Mouse (Mus musculus): ENCODE measurements around the gene Abcb8. TPM values are rescaled to one million over a fixed set of nuclear protein-coding genes. Genes with fewer than 3 reads are reported as not detected.
A peak's percentile ranks its signal among the peaks of the same experiment; 100 is the strongest.

Gene Abcb8
- polyA plus RNA-seq, 1 experiment from 2014 or later = 52.5 TPM

DNA sequence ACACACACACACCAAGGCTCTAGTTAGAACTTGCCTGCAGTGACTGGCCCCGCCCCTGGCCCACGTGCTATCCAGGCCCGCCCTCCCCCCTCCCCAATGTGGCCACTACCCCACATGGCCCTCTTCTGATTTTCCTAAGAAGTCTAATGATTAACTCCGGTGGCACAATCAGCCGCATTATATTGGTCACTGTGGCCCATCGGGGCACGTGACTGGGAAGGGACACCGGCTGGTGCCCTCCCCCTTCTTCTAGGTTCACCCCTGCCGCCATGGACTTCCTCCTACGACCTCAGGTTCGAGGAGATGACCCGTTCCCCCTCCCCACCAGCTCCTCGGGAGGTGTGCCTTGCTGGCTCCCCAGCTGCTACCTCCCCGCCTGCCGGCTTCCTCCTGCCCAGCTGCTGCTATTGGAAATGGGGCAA lies 34.5 kb downstream of the Abcb8 start:
- no peaks in the 10 kb centered on the region for H3K9me3 ChIP-seq (ENCODE audit: control insufficient read depth, low read depth, low read length)
- H3K36me3 ChIP-seq (ENCODE audit: control insufficient read depth, insufficient read depth, low read length) = peaks cover 37% of the 10 kb centered on the region
- no peaks in the 10 kb centered on the region for H3K27me3 ChIP-seq (ENCODE audit: control insufficient read depth, insufficient read depth, low read length)
- H3K4me2 ChIP-seq (replicated peaks; ENCODE audit: low read depth, low read length) = peak overlapping the region; percentile 96
- peak; percentile 50 for ATAC-seq (ENCODE audit: insufficient number of reproducible peaks, insufficient read depth, low FRiP score, low read depth)
- H3K27ac ChIP-seq (ENCODE audit: low read length) = peak overlapping the region; percentile 79
- no peak overlapping the region for H3K9ac ChIP-seq (replicated peaks; ENCODE audit: low read depth, low read length)
- H3K4me1 ChIP-seq (ENCODE audit: control insufficient read depth, insufficient read depth, low read length) = peaks cover 32% of the 10 kb centered on the region
- peak overlapping the region; percentile 16 for H3K4me3 ChIP-seq (ENCODE audit: low read depth, low read length)
- 10% methylated on average over 15 of the region's 15 CpGs for WGBS

DNA sequence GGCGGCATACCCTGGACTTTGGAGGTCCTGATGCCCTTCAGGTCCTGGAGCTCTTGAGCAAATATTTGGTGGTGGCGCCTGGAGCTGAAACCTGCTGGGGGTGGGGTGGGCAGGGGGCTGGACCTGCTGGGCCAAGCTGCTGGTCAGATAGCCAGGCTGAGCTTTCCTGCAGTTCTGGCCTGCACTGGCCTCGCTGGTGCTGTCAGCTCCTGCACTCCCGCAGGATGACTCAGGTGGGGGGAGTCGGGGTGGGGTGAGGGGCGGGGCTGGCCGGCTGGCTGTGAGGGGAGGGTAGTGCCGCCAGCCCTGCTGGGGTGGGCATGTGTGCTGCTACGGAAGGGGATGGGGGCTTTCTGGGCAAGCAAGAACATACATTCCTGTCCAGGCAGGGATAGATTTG lies 35.1 kb downstream of the Abcb8 start:
- H3K9ac ChIP-seq (replicated peaks; ENCODE audit: low read depth, low read length) = no peak overlapping the region
- WGBS = 18% methylated on average over 9 of the region's 9 CpGs
- H3K9me3 ChIP-seq (ENCODE audit: control insufficient read depth, low read depth, low read length) = no peaks in the 10 kb centered on the region
- H3K27ac ChIP-seq (ENCODE audit: low read length) = peak overlapping the region; percentile 79; the same call in 1 of the 2 replicates
- H3K4me3 ChIP-seq (ENCODE audit: low read depth, low read length) = peak overlapping the region; percentile 16
- ATAC-seq (ENCODE audit: insufficient number of reproducible peaks, insufficient read depth, low FRiP score, low read depth) = no peak; the same call in 1 of the 2 replicates
- peak overlapping the region; percentile 96 for H3K4me2 ChIP-seq (replicated peaks; ENCODE audit: low read depth, low read length)
- H3K36me3 ChIP-seq (ENCODE audit: control insufficient read depth, insufficient read depth, low read length) = peaks cover 43% of the 10 kb centered on the region
- H3K27me3 ChIP-seq (ENCODE audit: control insufficient read depth, insufficient read depth, low read length) = no peaks in the 10 kb centered on the region
- H3K4me1 ChIP-seq (ENCODE audit: control insufficient read depth, insufficient read depth, low read length) = peaks cover 32% of the 10 kb centered on the region

DNA sequence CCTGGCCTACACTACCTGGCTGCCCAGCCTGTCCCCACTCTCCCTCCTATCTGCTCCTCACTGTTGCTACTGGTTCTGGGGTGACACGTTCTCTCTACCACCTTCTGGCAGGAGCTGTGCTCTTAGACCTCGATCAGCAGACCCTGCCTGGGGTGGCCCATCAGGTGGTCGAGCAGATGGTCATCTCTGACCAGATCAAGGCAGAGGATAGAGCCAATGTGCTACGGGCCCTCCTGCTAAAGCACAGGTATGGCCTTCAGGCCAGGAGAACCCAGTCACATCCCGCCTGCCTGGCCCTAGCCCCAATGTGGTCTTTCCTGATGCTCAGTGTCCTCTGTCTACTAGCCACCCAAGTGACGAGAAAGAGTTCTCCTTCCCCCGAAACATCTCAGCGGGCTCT lies 40.5 kb downstream of the Abcb8 start:
- WGBS = 87% methylated on average over 8 of the region's 8 CpGs
- Histone ChIP-seq H3K4me1 (ENCODE audit: control insufficient read depth, insufficient read depth, low read length) (no peaks in the 10 kb centered on the region), H3K4me2 (replicated peaks; ENCODE audit: low read depth, low read length) (no peak overlapping the region), H3K9me3 (ENCODE audit: control insufficient read depth, low read depth, low read length) (no peaks in the 10 kb centered on the region), H3K36me3 (ENCODE audit: control insufficient read depth, insufficient read depth, low read length) (peaks cover 84% of the 10 kb centered on the region), H3K27ac (ENCODE audit: low read length) (no peak overlapping the region), H3K4me3 (ENCODE audit: low read depth, low read length) (no peak overlapping the region), H3K9ac (replicated peaks; ENCODE audit: low read depth, low read length) (no peak overlapping the region), H3K27me3 (ENCODE audit: control insufficient read depth, insufficient read depth, low read length) (no peaks in the 10 kb centered on the region)
- no peak for ATAC-seq (ENCODE audit: insufficient number of reproducible peaks, insufficient read depth, low FRiP score, low read depth)

DNA sequence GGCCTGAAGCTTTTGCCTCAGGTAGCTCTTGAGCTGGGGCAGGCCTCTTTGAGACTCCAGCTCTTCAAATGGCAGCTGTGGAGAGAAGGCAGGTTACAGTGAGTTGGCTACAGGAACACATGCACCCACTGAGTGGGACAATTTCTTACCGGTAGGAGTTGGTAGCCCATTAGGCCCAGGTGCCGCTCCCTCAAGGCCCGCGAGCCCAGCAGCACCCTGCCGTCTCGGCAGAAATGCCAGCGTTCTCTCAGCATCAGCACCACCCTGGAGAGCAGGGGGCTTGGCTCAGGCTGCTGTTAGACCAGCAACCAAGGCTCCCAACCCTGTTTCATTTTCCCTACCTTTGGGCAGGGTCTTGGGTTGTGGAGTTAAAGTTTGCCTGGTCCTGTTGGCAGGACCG lies 47.7 kb downstream of the Abcb8 start:
- WGBS = 91% methylated on average over 8 of the region's 8 CpGs

DNA sequence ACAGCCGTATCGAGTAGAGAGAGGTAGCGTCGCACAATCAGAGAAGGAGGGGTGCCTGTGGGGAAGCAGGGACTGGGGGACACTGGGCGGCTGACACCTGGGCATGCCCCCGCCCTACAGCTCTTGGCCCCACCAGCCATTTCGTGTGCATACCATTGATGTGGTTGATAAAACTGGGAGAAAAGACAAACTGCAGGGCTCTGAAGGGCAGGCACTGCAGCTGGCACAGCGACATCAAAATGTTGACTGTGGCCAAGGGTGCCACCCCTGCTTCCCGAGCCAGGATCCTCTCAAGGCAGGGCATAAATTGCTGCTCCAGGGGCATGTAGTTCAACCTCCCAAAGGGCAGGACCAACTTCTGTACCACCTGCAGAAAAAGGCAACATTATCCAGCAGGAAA lies 48.6 kb downstream of the Abcb8 start:
- Histone ChIP-seq H3K4me1 (ENCODE audit: control insufficient read depth, insufficient read depth, low read length) (peaks cover 11% of the 10 kb centered on the region), H3K27ac (ENCODE audit: low read length) (no peak overlapping the region), H3K4me3 (ENCODE audit: low read depth, low read length) (no peak overlapping the region), H3K36me3 (ENCODE audit: control insufficient read depth, insufficient read depth, low read length) (peaks cover 43% of the 10 kb centered on the region), H3K4me2 (replicated peaks; ENCODE audit: low read depth, low read length) (no peak overlapping the region), H3K27me3 (ENCODE audit: control insufficient read depth, insufficient read depth, low read length) (no peaks in the 10 kb centered on the region), H3K9ac (replicated peaks; ENCODE audit: low read depth, low read length) (no peak overlapping the region), H3K9me3 (ENCODE audit: control insufficient read depth, low read depth, low read length) (no peaks in the 10 kb centered on the region)
- ATAC-seq (ENCODE audit: insufficient number of reproducible peaks, insufficient read depth, low FRiP score, low read depth) = no peak
- 85% methylated on average over 9 of the region's 9 CpGs for WGBS

More for the DNA sequence above, 47.7 kb downstream of the Abcb8 start:
- no peak overlapping the region for H3K4me3 ChIP-seq (ENCODE audit: low read depth, low read length)
- ATAC-seq (ENCODE audit: insufficient number of reproducible peaks, insufficient read depth, low FRiP score, low read depth) = no peak
- H3K9ac ChIP-seq (replicated peaks; ENCODE audit: low read depth, low read length) = no peak overlapping the region
- no peak overlapping the region for H3K27ac ChIP-seq (ENCODE audit: low read length)
- no peak overlapping the region for H3K4me2 ChIP-seq (replicated peaks; ENCODE audit: low read depth, low read length)
- H3K4me1 ChIP-seq (ENCODE audit: control insufficient read depth, insufficient read depth, low read length) = peaks cover 11% of the 10 kb centered on the region
- peaks cover 51% of the 10 kb centered on the region for H3K36me3 ChIP-seq (ENCODE audit: control insufficient read depth, insufficient read depth, low read length)
- H3K27me3 ChIP-seq (ENCODE audit: control insufficient read depth, insufficient read depth, low read length) = no peaks in the 10 kb centered on the region
- no peaks in the 10 kb centered on the region for H3K9me3 ChIP-seq (ENCODE audit: control insufficient read depth, low read depth, low read length)

DNA sequence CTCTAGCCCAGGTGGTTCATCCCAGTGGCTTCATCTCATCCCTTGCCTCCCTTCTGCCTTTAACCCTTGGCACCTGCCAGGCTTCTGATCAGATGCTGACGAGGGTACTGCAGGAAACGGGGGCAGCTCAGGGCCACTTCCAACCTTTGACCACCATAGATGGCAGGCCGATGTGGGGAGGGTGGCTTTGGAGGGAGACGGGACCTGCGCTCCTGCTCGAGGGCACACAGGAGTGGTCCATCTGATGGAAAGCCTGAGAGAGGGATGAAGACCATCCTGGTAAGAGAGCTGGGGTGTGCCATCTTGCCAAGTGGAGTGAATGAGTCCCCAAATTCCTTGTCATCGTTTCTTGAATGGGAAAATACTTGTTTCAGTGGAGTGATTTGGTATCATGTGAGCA lies 49.7 kb downstream of the Abcb8 start:
- no peak for ATAC-seq (ENCODE audit: insufficient number of reproducible peaks, insufficient read depth, low FRiP score, low read depth)
- Histone ChIP-seq H3K4me2 (replicated peaks; ENCODE audit: low read depth, low read length) (no peak overlapping the region), H3K4me1 (ENCODE audit: control insufficient read depth, insufficient read depth, low read length) (peaks cover 15% of the 10 kb centered on the region), H3K27ac (ENCODE audit: low read length) (no peak overlapping the region), H3K36me3 (ENCODE audit: control insufficient read depth, insufficient read depth, low read length) (peaks cover 39% of the 10 kb centered on the region), H3K9me3 (ENCODE audit: control insufficient read depth, low read depth, low read length) (no peaks in the 10 kb centered on the region), H3K4me3 (ENCODE audit: low read depth, low read length) (no peak overlapping the region), H3K27me3 (ENCODE audit: control insufficient read depth, insufficient read depth, low read length) (no peaks in the 10 kb centered on the region), H3K9ac (replicated peaks; ENCODE audit: low read depth, low read length) (no peak overlapping the region)
- WGBS = 92% methylated on average over 7 of the region's 7 CpGs

DNA sequence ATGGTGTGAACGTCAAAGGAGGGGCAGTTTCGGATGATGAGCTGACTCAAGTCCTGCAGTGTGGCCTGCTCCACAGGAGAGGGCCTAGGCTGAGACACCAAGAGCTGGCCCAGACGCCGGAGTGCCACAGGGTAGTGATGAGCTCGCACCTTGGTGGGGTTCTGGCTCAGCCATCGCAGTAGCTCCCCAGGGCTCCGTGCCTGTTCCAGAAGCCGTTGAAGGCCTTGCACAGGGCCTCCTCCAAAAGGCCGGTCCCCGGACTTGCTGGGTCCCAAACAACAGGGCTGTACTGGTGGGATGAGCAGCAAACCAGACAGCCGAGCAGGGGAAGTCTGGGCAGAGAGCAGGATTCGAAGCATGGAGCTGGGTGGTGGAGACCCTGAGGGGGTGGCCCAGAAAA lies 50.5 kb downstream of the Abcb8 start:
- no peak for ATAC-seq (ENCODE audit: insufficient number of reproducible peaks, insufficient read depth, low FRiP score, low read depth)
- peak overlapping the region; percentile 84 for H3K9ac ChIP-seq (replicated peaks; ENCODE audit: low read depth, low read length)
- H3K9me3 ChIP-seq (ENCODE audit: control insufficient read depth, low read depth, low read length) = no peaks in the 10 kb centered on the region
- H3K4me1 ChIP-seq (ENCODE audit: control insufficient read depth, insufficient read depth, low read length) = peaks cover 16% of the 10 kb centered on the region
- H3K36me3 ChIP-seq (ENCODE audit: control insufficient read depth, insufficient read depth, low read length) = peaks cover 36% of the 10 kb centered on the region
- peak overlapping the region; percentile 93 for H3K4me2 ChIP-seq (replicated peaks; ENCODE audit: low read depth, low read length)
- H3K27me3 ChIP-seq (ENCODE audit: control insufficient read depth, insufficient read depth, low read length) = no peaks in the 10 kb centered on the region
- H3K27ac ChIP-seq (ENCODE audit: low read length) = no peak overlapping the region
- WGBS = 84% methylated on average over 12 of the region's 12 CpGs
- peak overlapping the region; percentile 81 for H3K4me3 ChIP-seq (ENCODE audit: low read depth, low read length)

DNA sequence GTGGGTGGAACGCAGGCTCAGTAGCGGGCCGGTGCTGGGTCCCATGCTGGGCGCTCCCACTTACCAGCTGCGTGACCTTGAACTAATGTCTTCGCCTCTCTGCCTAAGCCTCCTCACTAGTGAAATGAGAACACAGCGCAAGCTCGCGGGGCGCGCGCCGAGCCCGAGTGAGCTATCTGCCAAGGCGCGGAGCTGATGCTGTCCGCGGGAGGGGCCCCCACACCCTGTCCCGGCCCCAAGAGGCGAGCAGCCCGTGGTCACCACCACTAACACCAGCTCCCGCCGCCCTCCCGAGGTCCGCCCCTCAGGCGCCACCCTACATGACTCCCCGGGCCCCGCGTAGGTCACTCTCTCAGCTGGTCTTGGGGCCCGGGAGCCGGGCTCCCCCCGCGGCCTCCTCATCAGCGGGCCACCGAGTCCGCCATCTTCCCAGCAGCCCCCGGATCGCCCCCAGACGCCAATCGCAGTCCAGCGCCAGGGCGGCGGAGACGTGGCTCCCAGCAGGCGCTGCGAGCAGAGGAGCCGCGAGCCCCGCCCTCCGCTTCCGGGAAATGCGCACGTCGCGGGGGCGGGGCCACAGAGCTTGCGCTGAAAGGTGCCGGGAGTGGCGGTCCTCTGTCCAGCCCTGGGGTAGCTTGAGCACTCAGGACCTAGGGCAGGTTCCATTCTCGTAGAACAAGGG lies 51.4 kb downstream of the Abcb8 start, which contains the start of gene Fastk:
Gene Fastk, minus strand, starts transcription at position 542 of the 682 bp plus-strand sequence.
- peak within 1 kb of the TSS; percentile 84 for H3K27ac ChIP-seq (ENCODE audit: low read length)
- WGBS = under 1% methylated on average over 60 of the region's 60 CpGs
- H3K4me2 ChIP-seq (replicated peaks; ENCODE audit: low read depth, low read length) = peak within 1 kb of the TSS; percentile 93
- peak within 1 kb of the TSS; percentile 84 for H3K9ac ChIP-seq (replicated peaks; ENCODE audit: low read depth, low read length)
- ATAC-seq (ENCODE audit: insufficient number of reproducible peaks, insufficient read depth, low FRiP score, low read depth) = peak; percentile 87
- H3K36me3 ChIP-seq (ENCODE audit: control insufficient read depth, insufficient read depth, low read length) = peaks cover 27% of the 10 kb centered on the region
- peak within 1 kb of the TSS; percentile 81 for H3K4me3 ChIP-seq (ENCODE audit: low read depth, low read length)
- H3K4me1 ChIP-seq (ENCODE audit: control insufficient read depth, insufficient read depth, low read length) = peaks cover 16% of the 10 kb centered on the region
- no peaks in the 10 kb centered on the region for H3K9me3 ChIP-seq (ENCODE audit: control insufficient read depth, low read depth, low read length)
- no peaks in the 10 kb centered on the region for H3K27me3 ChIP-seq (ENCODE audit: control insufficient read depth, insufficient read depth, low read length)

Measured in stomach, embryonic 14.5 days (tissue).